8 mouse cellular contexts compared by ENCODE assay signal in the genomic region with DNA sequence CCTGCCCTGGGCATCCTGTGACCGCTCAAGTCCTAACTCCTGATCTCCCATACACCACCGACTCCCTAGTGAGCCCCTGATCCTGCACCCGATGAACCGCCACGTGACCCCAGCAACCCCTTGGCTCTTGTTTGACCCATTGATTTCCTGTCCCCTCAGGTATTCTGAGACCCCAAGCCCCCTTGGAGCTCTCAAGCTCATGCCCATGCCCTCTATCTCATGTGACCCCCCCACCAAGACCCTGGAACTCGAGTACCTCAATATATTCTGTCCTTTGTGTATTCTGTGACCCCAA. TPM values are rescaled to one million over a fixed set of nuclear protein-coding genes. Genes with fewer than 3 reads are reported as not detected.
DNase-seq lines count a peak whose midpoint lies in the region; ATAC-seq and TF ChIP-seq lines count a peak whose summit lies in the region.

No protein-coding gene starts in this region.

- no peak for DNase-seq in gastrocnemius, adult 2 months
- DNase-seq in gastrocnemius, postnatal 10 days = no peak
- peak; percentile 40 for DNase-seq in 3T3-L1 (ENCODE audit: low read depth, low spot score)
- no peak for DNase-seq in embryo, embryonic 9.5 days (ENCODE audit: extremely low spot score)
- DNase-seq in urinary bladder, adult 18-20 months (ENCODE audit: low spot score in 2 of 2) = no peak

- H3K27me3 ChIP-seq in embryonic facial prominence, embryonic 13.5 days = 0 out of 2 replicates have a peak, but pooled peaks cover 3% of the 10 kb centered on the region
- H3K27me3 ChIP-seq in limb, embryonic 13.5 days = no peaks in the 10 kb centered on the region
- H3K27me3 ChIP-seq in stomach, embryonic 14.5 days (ENCODE audit: control insufficient read depth, insufficient read depth, low read length) = no peaks in the 10 kb centered on the region

- H3K27ac ChIP-seq in gastrocnemius, adult 2 months = peak overlapping the region; percentile 96
- H3K27ac ChIP-seq in embryonic facial prominence, embryonic 13.5 days = peak overlapping the region; percentile 97
- peak overlapping the region; percentile 99; the same call in 1 of the 2 replicates for H3K27ac ChIP-seq in limb, embryonic 13.5 days
- H3K27ac ChIP-seq in stomach, embryonic 14.5 days (ENCODE audit: low read length) = peak overlapping the region; percentile 99; the same call in 1 of the 2 replicates

- no peak for TF ChIP-seq CTCF in gastrocnemius, adult 2 months (IDR thresholded peaks at IDR 0.05)

- H3K9ac ChIP-seq in embryonic facial prominence, embryonic 13.5 days = peak overlapping the region; percentile 90
- H3K9ac ChIP-seq in limb, embryonic 13.5 days = peak overlapping the region; percentile 91
- peak overlapping the region; percentile 66 for H3K9ac ChIP-seq in stomach, embryonic 14.5 days (replicated peaks; ENCODE audit: low read depth, low read length)

- peaks cover 55% of the 10 kb centered on the region for H3K4me1 ChIP-seq in embryonic facial prominence, embryonic 13.5 days
- H3K4me1 ChIP-seq in limb, embryonic 13.5 days = peaks cover 43% of the 10 kb centered on the region
- peaks cover 13% of the 10 kb centered on the region; the same call in 1 of the 2 replicates for H3K4me1 ChIP-seq in stomach, embryonic 14.5 days (ENCODE audit: control insufficient read depth, insufficient read depth, low read length)

- 23% methylated on average over 6 of the region's 6 CpGs for WGBS in embryonic facial prominence, embryonic 13.5 days
- 17% methylated on average over 6 of the region's 6 CpGs for WGBS in limb, embryonic 13.5 days
- 27% methylated on average over 6 of the region's 6 CpGs for WGBS in stomach, embryonic 14.5 days

- H3K36me3 ChIP-seq in embryonic facial prominence, embryonic 13.5 days = peaks cover 10% of the 10 kb centered on the region
- peaks cover 13% of the 10 kb centered on the region for H3K36me3 ChIP-seq in limb, embryonic 13.5 days
- peaks cover 5% of the 10 kb centered on the region; the same call in 1 of the 2 replicates for H3K36me3 ChIP-seq in stomach, embryonic 14.5 days (ENCODE audit: control insufficient read depth, insufficient read depth, low read length)

- H3K4me2 ChIP-seq in embryonic facial prominence, embryonic 13.5 days = peak overlapping the region; percentile 93
- H3K4me2 ChIP-seq in limb, embryonic 13.5 days (replicated peaks) = peak overlapping the region; percentile 91
- H3K4me2 ChIP-seq in stomach, embryonic 14.5 days (replicated peaks; ENCODE audit: low read depth, low read length) = peak overlapping the region; percentile 98

- no peaks in the 10 kb centered on the region for H3K9me3 ChIP-seq in embryonic facial prominence, embryonic 13.5 days
- H3K9me3 ChIP-seq in limb, embryonic 13.5 days = no peaks in the 10 kb centered on the region
- H3K9me3 ChIP-seq in stomach, embryonic 14.5 days (ENCODE audit: control insufficient read depth, low read depth, low read length) = no peaks in the 10 kb centered on the region

- no peak for ATAC-seq in embryonic facial prominence, embryonic 13.5 days (ENCODE audit: insufficient number of reproducible peaks, insufficient read depth, low FRiP score, low TSS enrichment, low read depth)
- no peak for ATAC-seq in limb, embryonic 13.5 days (ENCODE audit: low FRiP score, low read depth)
- no peak for ATAC-seq in stomach, embryonic 14.5 days (ENCODE audit: insufficient number of reproducible peaks, insufficient read depth, low FRiP score, low read depth)

- peak overlapping the region; percentile 97 for H3K4me3 ChIP-seq in gastrocnemius, adult 2 months
- peak overlapping the region; percentile 79 for H3K4me3 ChIP-seq in embryonic facial prominence, embryonic 13.5 days
- H3K4me3 ChIP-seq in limb, embryonic 13.5 days = peak overlapping the region; percentile 78
- H3K4me3 ChIP-seq in stomach, embryonic 14.5 days (ENCODE audit: low read depth, low read length) = peak overlapping the region; percentile 84

- intact Hi-C loops in gastrocnemius, adult 2 months (cut with DNase I) = no loop called here

RNA-seq across cellular contexts. Expression of gene Ssbp4, which starts 1.1 kb away (rescaled TPM):
- 10 to 100 TPM in 1 of 2 experiments, 1 to 10 TPM in 1; 9.2 to 14.4 TPM for total RNA-seq in gastrocnemius, adult 2 months (2021)
- 10 to 100 TPM; 31.1 to 40.1 TPM for total RNA-seq in gastrocnemius, postnatal 10 days (2021)
- polyA plus RNA-seq in embryonic facial prominence, embryonic 13.5 days (2015; fragmentation: Nextera tagmentation; extraction: Ambion mirVana) = 100 and 107 TPM in 2 replicates
- 115 and 131 TPM in 2 replicates for polyA plus RNA-seq in limb, embryonic 13.5 days (2015; fragmentation: Nextera tagmentation; extraction: Ambion mirVana)
- 121 and 122 TPM in 2 replicates for polyA plus RNA-seq in stomach, embryonic 14.5 days (2014; fragmentation: Nextera tagmentation; extraction: Ambion mirVana)

RNA-seq across cellular contexts. Expression of gene Lrrc25, which starts 8.4 kb away (rescaled TPM):
- total RNA-seq in gastrocnemius, adult 2 months (2021) = under 1 TPM; 0.42 to 0.48 TPM
- 1 to 10 TPM; 1.2 to 3.0 TPM for total RNA-seq in gastrocnemius, postnatal 10 days (2021)
- polyA plus RNA-seq in embryonic facial prominence, embryonic 13.5 days (2015; fragmentation: Nextera tagmentation; extraction: Ambion mirVana) = 1.9 TPM in 2 replicates
- 1.9 and 2.3 TPM in 2 replicates for polyA plus RNA-seq in limb, embryonic 13.5 days (2015; fragmentation: Nextera tagmentation; extraction: Ambion mirVana)
- 1.9 and 2.9 TPM in 2 replicates for polyA plus RNA-seq in stomach, embryonic 14.5 days (2014; fragmentation: Nextera tagmentation; extraction: Ambion mirVana)

RNA-seq across cellular contexts. Expression of gene Isyna1, which starts 13.4 kb away (rescaled TPM):
- total RNA-seq in gastrocnemius, adult 2 months (2021) = 1 to 10 TPM; 3.2 to 4.3 TPM
- total RNA-seq in gastrocnemius, postnatal 10 days (2021) = 10 to 100 TPM; 30.0 to 31.6 TPM
- polyA plus RNA-seq in embryonic facial prominence, embryonic 13.5 days (2015; fragmentation: Nextera tagmentation; extraction: Ambion mirVana) = 153 and 166 TPM in 2 replicates
- polyA plus RNA-seq in limb, embryonic 13.5 days (2015; fragmentation: Nextera tagmentation; extraction: Ambion mirVana) = 162 and 165 TPM in 2 replicates
- 81.3 and 82.4 TPM in 2 replicates for polyA plus RNA-seq in stomach, embryonic 14.5 days (2014; fragmentation: Nextera tagmentation; extraction: Ambion mirVana)

RNA-seq across cellular contexts. Expression of gene Gdf15, which starts 24.7 kb away (rescaled TPM):
- total RNA-seq in gastrocnemius, adult 2 months (2021) = under 1 TPM in 1 of 2 experiments, not detected in 1; 0.28 TPM
- total RNA-seq in gastrocnemius, postnatal 10 days (2021) = not detected
- 0.14 and 0.22 TPM in 2 replicates for polyA plus RNA-seq in embryonic facial prominence, embryonic 13.5 days (2015; fragmentation: Nextera tagmentation; extraction: Ambion mirVana)
- 0.18 TPM in 1 of 2 replicates, not detected in the other for polyA plus RNA-seq in limb, embryonic 13.5 days (2015; fragmentation: Nextera tagmentation; extraction: Ambion mirVana)
- polyA plus RNA-seq in stomach, embryonic 14.5 days (2014; fragmentation: Nextera tagmentation; extraction: Ambion mirVana) = 0.17 and 0.24 TPM in 2 replicates

RNA-seq across cellular contexts. Expression of gene Pgpep1, which starts 52.6 kb away (rescaled TPM):
- total RNA-seq in gastrocnemius, adult 2 months (2021) = 10 to 100 TPM in 1 of 2 experiments, 1 to 10 TPM in 1; 9.3 to 22.5 TPM
- total RNA-seq in gastrocnemius, postnatal 10 days (2021) = 10 to 100 TPM; 22.5 to 23.4 TPM
- polyA plus RNA-seq in embryonic facial prominence, embryonic 13.5 days (2015; fragmentation: Nextera tagmentation; extraction: Ambion mirVana) = 50.5 and 63.1 TPM in 2 replicates
- 68.2 and 71.1 TPM in 2 replicates for polyA plus RNA-seq in limb, embryonic 13.5 days (2015; fragmentation: Nextera tagmentation; extraction: Ambion mirVana)
- 67.7 and 70.8 TPM in 2 replicates for polyA plus RNA-seq in stomach, embryonic 14.5 days (2014; fragmentation: Nextera tagmentation; extraction: Ambion mirVana)
